Mouse (Mus musculus) liver, embryonic 16.5 days (tissue): ENCODE measurements around the gene Atg3. TPM values are rescaled to one million over a fixed set of nuclear protein-coding genes. Genes with fewer than 3 reads are reported as not detected.

Experiments used
- ATAC-seq: fragments of 200-750 bp; cut with Nextera tagmentation; 2 replicates; pipeline ENCODE4 v1.8.0; 2017; ENCODE audit warnings: low read depth, mild to moderate bottlenecking, moderate number of reproducible peaks, moderate library complexity
- H3K27ac ChIP-seq: fragments of 300-500 bp; sonication (generic); 2 replicates; pipeline ENCODE4 v1.5.1; 2014; ENCODE audit warnings: mild to moderate bottlenecking, low read length
- H3K27me3 ChIP-seq: fragments of 300-500 bp; sonication (generic); 2 replicates; pipeline ENCODE4 v1.6.1; 2014; ENCODE audit warnings: low read depth, low read length, mixed read lengths; ENCODE audit not compliant: control insufficient read depth, insufficient read depth
- H3K36me3 ChIP-seq: fragments of 300-500 bp; sonication (generic); 2 replicates; pipeline ENCODE4 v1.6.1; 2014; ENCODE audit warnings: mild to moderate bottlenecking; ENCODE audit not compliant: control insufficient read depth, insufficient read depth
- H3K4me1 ChIP-seq: fragments of 300-500 bp; sonication (generic); 2 replicates; pipeline ENCODE4 v1.6.1; 2014; ENCODE audit warnings: low read depth, low read length, mixed read lengths; ENCODE audit not compliant: control insufficient read depth
- H3K4me2 ChIP-seq: fragments of 300-500 bp; sonication (generic); 2 replicates; pipeline ENCODE4 v1.6.1; 2014; ENCODE audit warnings: low read depth, low read length, mixed read lengths
- H3K4me3 ChIP-seq: fragments of 300-500 bp; sonication (generic); 2 replicates; pipeline ENCODE4 v1.5.1; 2014; ENCODE audit warnings: low read depth, mild to moderate bottlenecking, low read length
- H3K9ac ChIP-seq: fragments of 300-500 bp; sonication (generic); 2 replicates; pipeline ENCODE4 v1.6.1; 2014; ENCODE audit warnings: low read depth, low read length
- H3K9me3 ChIP-seq: fragments of 300-500 bp; sonication (generic); replicated peaks from 2 replicates; pipeline ENCODE4 v1.6.1; 2016; ENCODE audit warnings: low read length; ENCODE audit not compliant: control insufficient read depth
- WGBS: fragments of 180-500 bp; shearing (Covaris S2); extraction: QIAGEN DNeasy Blood & Tissue Kit; methylation state at CpG from one replicate; pipeline ENCODE4 v1.1.7; 2014; ENCODE audit not compliant: insufficient replicate concordance; 5-methylcytosine and 5-hydroxymethylcytosine counted together
- polyA plus RNA-seq: library from polyadenylated mRNA; unstranded; fragments of >200 nt; fragmentation: Nextera tagmentation; extraction: Ambion mirVana; gene quantifications from 2 replicates; pipeline ENCODE4 v1.2.1, GENCODE M21; 2015

The Atg3 gene
- 14.8 and 15.1 TPM in 2 replicates for polyA plus RNA-seq

GRCm38 (mm10) chr16:45158522-45159388, at the start of gene Atg3, which contains the start of gene Slc35a5:
TSS of gene Atg3 (plus strand) at chr16:45158785.
TSS of gene Slc35a5 (minus strand) at chr16:45158706.
- ATAC-seq: peak; percentile 92
- Histone ChIP-seq H3K27me3 (no peaks in the 10 kb centered on the region), H3K4me1 (peaks cover 6% of the 10 kb centered on the region), H3K4me3 (peak within 1 kb of the TSS; percentile 69), H3K4me2 (peak within 1 kb of the TSS; percentile 90), H3K9ac (peak within 1 kb of the TSS; percentile 77), H3K9me3 (no peaks in the 10 kb centered on the region), H3K27ac (peak within 1 kb of the TSS; percentile 91), H3K36me3 (no peaks in the 10 kb centered on the region)
- WGBS: under 1% methylated on average over 53 of the region's 64 CpGs

- Histone ChIP-seq H3K9ac (no peak overlapping the region), H3K9me3 (no peaks in the 10 kb centered on the region), H3K4me3 (no peak overlapping the region), H3K27me3 (no peaks in the 10 kb centered on the region), H3K4me2 (no peak overlapping the region), H3K27ac (no peak overlapping the region), H3K4me1 (no peaks in the 10 kb centered on the region), H3K36me3 (no peaks in the 10 kb centered on the region)
- WGBS: 26% methylated on average over 4 of the region's 4 CpGs
- ATAC-seq: no peak
Measured at GRCm38 (mm10) chr16:45110498-45110897, 48.1 kb upstream of the Atg3 start.

- H3K36me3 ChIP-seq: no peaks in the 10 kb centered on the region
- no peak overlapping the region for H3K27ac ChIP-seq
- no peak overlapping the region for H3K4me3 ChIP-seq
- H3K27me3 ChIP-seq: no peaks in the 10 kb centered on the region
- H3K9ac ChIP-seq: no peak overlapping the region
- H3K4me2 ChIP-seq: no peak overlapping the region
- 52% methylated on average over 3 of the region's 3 CpGs for WGBS
- ATAC-seq: no peak
- no peaks in the 10 kb centered on the region for H3K4me1 ChIP-seq
- no peaks in the 10 kb centered on the region for H3K9me3 ChIP-seq
Measured at GRCm38 (mm10) chr16:45117200-45117599, 41.4 kb upstream of the Atg3 start.

GRCm38 (mm10) chr16:45118760-45119159, 39.8 kb upstream of the Atg3 start:
- WGBS: 60% methylated on average over 3 of the region's 3 CpGs
- H3K4me2 ChIP-seq: no peak overlapping the region
- H3K36me3 ChIP-seq: no peaks in the 10 kb centered on the region
- no peaks in the 10 kb centered on the region for H3K9me3 ChIP-seq
- H3K27ac ChIP-seq: no peak overlapping the region
- H3K4me3 ChIP-seq: no peak overlapping the region
- no peak overlapping the region for H3K9ac ChIP-seq
- no peak for ATAC-seq
- no peaks in the 10 kb centered on the region for H3K4me1 ChIP-seq
- no peaks in the 10 kb centered on the region for H3K27me3 ChIP-seq

GRCm38 (mm10) chr16:45120844-45121425, 37.6 kb upstream of the Atg3 start:
- Histone ChIP-seq H3K4me3 (no peak overlapping the region), H3K4me2 (no peak overlapping the region), H3K9ac (no peak overlapping the region), H3K9me3 (no peaks in the 10 kb centered on the region), H3K27me3 (no peaks in the 10 kb centered on the region), H3K27ac (no peak overlapping the region), H3K4me1 (no peaks in the 10 kb centered on the region), H3K36me3 (no peaks in the 10 kb centered on the region)
- 60% methylated on average over 5 of the region's 5 CpGs for WGBS
- ATAC-seq: no peak

GRCm38 (mm10) chr16:45122571-45122970, 36.0 kb upstream of the Atg3 start:
- 53% methylated on average over 5 of the region's 5 CpGs for WGBS

GRCm38 (mm10) chr16:45124230-45125203, 34.1 kb upstream of the Atg3 start:
- no peaks in the 10 kb centered on the region for H3K27me3 ChIP-seq
- 56% methylated on average over 9 of the region's 9 CpGs for WGBS
- no peak overlapping the region for H3K4me3 ChIP-seq
- no peak for ATAC-seq
- no peaks in the 10 kb centered on the region for H3K9me3 ChIP-seq
- no peaks in the 10 kb centered on the region for H3K36me3 ChIP-seq
- no peak overlapping the region for H3K27ac ChIP-seq
- H3K4me2 ChIP-seq: no peak overlapping the region
- H3K9ac ChIP-seq: no peak overlapping the region
- H3K4me1 ChIP-seq: no peaks in the 10 kb centered on the region

More at GRCm38 (mm10) chr16:45122571-45122970, 36.0 kb upstream of the Atg3 start:
- Histone ChIP-seq H3K4me3 (no peak overlapping the region), H3K9ac (no peak overlapping the region), H3K27me3 (no peaks in the 10 kb centered on the region), H3K4me2 (no peak overlapping the region), H3K4me1 (no peaks in the 10 kb centered on the region), H3K27ac (no peak overlapping the region), H3K9me3 (no peaks in the 10 kb centered on the region), H3K36me3 (no peaks in the 10 kb centered on the region)
- ATAC-seq: no peak

GRCm38 (mm10) chr16:45127936-45128710, 30.5 kb upstream of the Atg3 start:
- no peaks in the 10 kb centered on the region for H3K27me3 ChIP-seq
- WGBS: 55% methylated on average over 2 of the region's 2 CpGs
- no peak overlapping the region for H3K4me2 ChIP-seq
- H3K4me1 ChIP-seq: no peaks in the 10 kb centered on the region
- no peaks in the 10 kb centered on the region for H3K9me3 ChIP-seq
- no peak overlapping the region for H3K9ac ChIP-seq
- no peak overlapping the region for H3K27ac ChIP-seq
- no peaks in the 10 kb centered on the region for H3K36me3 ChIP-seq
- ATAC-seq: no peak
- H3K4me3 ChIP-seq: no peak overlapping the region
